Mouse (Mus musculus) megakaryocyte, embryonic 14.5 days (primary cell): ENCODE data around the gene Lrrc27. TPM values are rescaled to one million over a fixed set of nuclear protein-coding genes. Genes with fewer than 3 reads are reported as not detected.

Source experiments
- H3K27me3 ChIP-seq: replicated peaks from 2 replicates; pipeline ENCODE3; 2012; ENCODE audit warnings: inconsistent platforms
- H3K36me3 ChIP-seq: replicated peaks from 2 replicates; pipeline ENCODE3; 2012; ENCODE audit warnings: low read length, inconsistent platforms, mixed read lengths
- H3K4me1 ChIP-seq: 2 replicates; pipeline ENCODE4 v1.6.1; 2012; ENCODE audit warnings: inconsistent platforms
- H3K4me3 ChIP-seq: replicated peaks from 2 replicates; pipeline ENCODE3; 2012; ENCODE audit warnings: moderate library complexity, mild to moderate bottlenecking, inconsistent platforms
- H3K9me3 ChIP-seq: 2 replicates; pipeline ENCODE4 v1.6.1; 2012; ENCODE audit warnings: inconsistent platforms
- FLI1 ChIP-seq: IDR thresholded peaks from 2 replicates; pipeline ENCODE4 v1.6.1; 2012; ENCODE audit warnings: low read length, inconsistent platforms, mixed read lengths
- GATA1 ChIP-seq: IDR thresholded peaks from 3 replicates; pipeline ENCODE4 v1.6.1; 2012; ENCODE audit warnings: mixed read lengths, low read length, inconsistent platforms, borderline replicate concordance
- polyA plus RNA-seq: library from polyadenylated mRNA; stranded (reverse); fragments of >175 nt; gene quantifications from 2 replicates; pipeline ENCODE4 v1.2.3, GENCODE M21; 2012; ENCODE audit warnings: low replicate concordance; ENCODE audit not compliant: insufficient read depth

Gene Lrrc27
- polyA plus RNA-seq, result 2.9 TPM in 1 of 2 replicates, not detected in the other

- peak within 1 kb of the TSS; percentile 96 for H3K4me3 ChIP-seq
- TF ChIP-seq GATA1 (no peak), FLI1 (no peak)
- no peaks in the 10 kb centered on the region for H3K27me3 ChIP-seq
- H3K9me3 ChIP-seq, result no peaks in the 10 kb centered on the region
- peaks cover 57% of the 10 kb centered on the region for H3K4me1 ChIP-seq
- no peaks in the 10 kb centered on the region for H3K36me3 ChIP-seq
These were observed at the start of gene Lrrc27, which contains the start of gene Stk32c for GRCm38 (mm10) chr7:139212754-139213745. Gene Lrrc27, plus strand, starts transcription at chr7:139212988. Gene Stk32c, minus strand, starts transcription at chr7:139213307.

- no peaks in the 10 kb centered on the region for H3K36me3 ChIP-seq
- peaks cover 57% of the 10 kb centered on the region for H3K27me3 ChIP-seq
- H3K4me3 ChIP-seq, result no peak overlapping the region
- H3K4me1 ChIP-seq, result no peaks in the 10 kb centered on the region
- peaks cover 23% of the 10 kb centered on the region for H3K9me3 ChIP-seq
- TF ChIP-seq GATA1 (no peak), FLI1 (no peak)
These were observed 48.4 kb upstream of the Lrrc27 start for GRCm38 (mm10) chr7:139164410-139164809.

GRCm38 (mm10) chr7:139169143-139169542 lies 43.6 kb upstream of the Lrrc27 start:
- TF ChIP-seq GATA1 (no peak), FLI1 (no peak)
- peaks cover 76% of the 10 kb centered on the region for H3K27me3 ChIP-seq
- peaks cover 23% of the 10 kb centered on the region for H3K9me3 ChIP-seq

GRCm38 (mm10) chr7:139179299-139179698 lies 33.5 kb upstream of the Lrrc27 start:
- TF ChIP-seq FLI1 (no peak), GATA1 (no peak)
- H3K27me3 ChIP-seq, result peaks cover 83% of the 10 kb centered on the region
- H3K4me1 ChIP-seq, result no peaks in the 10 kb centered on the region

More at GRCm38 (mm10) chr7:139169143-139169542, 43.6 kb upstream of the Lrrc27 start:
- no peaks in the 10 kb centered on the region for H3K36me3 ChIP-seq
- no peaks in the 10 kb centered on the region for H3K4me1 ChIP-seq
- no peak overlapping the region for H3K4me3 ChIP-seq

GRCm38 (mm10) chr7:139180058-139180457 lies 32.7 kb upstream of the Lrrc27 start:
- H3K9me3 ChIP-seq, result peaks cover 6% of the 10 kb centered on the region
- H3K36me3 ChIP-seq, result no peaks in the 10 kb centered on the region
- no peak overlapping the region for H3K4me3 ChIP-seq
- TF ChIP-seq GATA1 (no peak), FLI1 (no peak)
- H3K27me3 ChIP-seq, result peaks cover 83% of the 10 kb centered on the region
- no peaks in the 10 kb centered on the region for H3K4me1 ChIP-seq

More at GRCm38 (mm10) chr7:139179299-139179698, 33.5 kb upstream of the Lrrc27 start:
- Histone ChIP-seq H3K4me3 (no peak overlapping the region), H3K9me3 (peaks cover 6% of the 10 kb centered on the region), H3K36me3 (no peaks in the 10 kb centered on the region)

- Histone ChIP-seq H3K4me3 (no peak overlapping the region), H3K36me3 (no peaks in the 10 kb centered on the region), H3K9me3 (peaks cover 13% of the 10 kb centered on the region), H3K4me1 (peaks cover 17% of the 10 kb centered on the region), H3K27me3 (peaks cover 82% of the 10 kb centered on the region)
- TF ChIP-seq GATA1 (no peak), FLI1 (no peak)
These were observed 28.4 kb upstream of the Lrrc27 start for GRCm38 (mm10) chr7:139184396-139184795.

- H3K36me3 ChIP-seq, result no peaks in the 10 kb centered on the region
- H3K4me3 ChIP-seq, result no peak overlapping the region
- no peak for TF ChIP-seq FLI1
- no peak for TF ChIP-seq GATA1
- peaks cover 12% of the 10 kb centered on the region for H3K9me3 ChIP-seq
- peaks cover 17% of the 10 kb centered on the region for H3K4me1 ChIP-seq
- H3K27me3 ChIP-seq, result peaks cover 79% of the 10 kb centered on the region
These were observed 27.9 kb upstream of the Lrrc27 start for GRCm38 (mm10) chr7:139184846-139185245.

GRCm38 (mm10) chr7:139185971-139186370 lies 26.8 kb upstream of the Lrrc27 start:
- Histone ChIP-seq H3K4me3 (no peak overlapping the region), H3K27me3 (peaks cover 81% of the 10 kb centered on the region), H3K9me3 (peaks cover 18% of the 10 kb centered on the region), H3K36me3 (no peaks in the 10 kb centered on the region), H3K4me1 (peaks cover 17% of the 10 kb centered on the region)
- no peak for TF ChIP-seq GATA1
- TF ChIP-seq FLI1, result no peak

- H3K4me1 ChIP-seq, result peaks cover 17% of the 10 kb centered on the region
- peaks cover 23% of the 10 kb centered on the region for H3K9me3 ChIP-seq
- H3K27me3 ChIP-seq, result peaks cover 81% of the 10 kb centered on the region
- H3K36me3 ChIP-seq, result no peaks in the 10 kb centered on the region
- TF ChIP-seq FLI1, result no peak
- no peak for TF ChIP-seq GATA1
- H3K4me3 ChIP-seq, result no peak overlapping the region
These were observed 26.4 kb upstream of the Lrrc27 start for GRCm38 (mm10) chr7:139186436-139186835.

- peaks cover 27% of the 10 kb centered on the region for H3K9me3 ChIP-seq
- peaks cover 17% of the 10 kb centered on the region for H3K4me1 ChIP-seq
- H3K27me3 ChIP-seq, result peaks cover 82% of the 10 kb centered on the region
- no peak for TF ChIP-seq FLI1
- no peak for TF ChIP-seq GATA1
- peak overlapping the region; percentile 91 for H3K4me3 ChIP-seq
- no peaks in the 10 kb centered on the region for H3K36me3 ChIP-seq
These were observed 25.5 kb upstream of the Lrrc27 start for GRCm38 (mm10) chr7:139187277-139187676.
